Mouse (Mus musculus): ENCODE results near the gene Exosc1.

GRCm38 (mm10) chr19:41980422-41980818 is 47.2 kb upstream of the Exosc1 start:
- TF ChIP-seq GATA2 (IDR thresholded peaks at IDR 0.05; ENCODE audit: borderline replicate concordance, low read depth, low read length), result no peak
- TF ChIP-seq CTCF (IDR thresholded peaks at IDR 0.05; ENCODE audit: low read depth, low read length), result no peak

Measured in G1E (cell line).